Mouse (Mus musculus): ENCODE data around the gene Tubgcp2. TPM values are rescaled to one million over a fixed set of nuclear protein-coding genes. Genes with fewer than 3 reads are reported as not detected.

Tubgcp2 gene
- polyA plus RNA-seq, 1 experiment from 2014 or later = 62.9 TPM

DNA sequence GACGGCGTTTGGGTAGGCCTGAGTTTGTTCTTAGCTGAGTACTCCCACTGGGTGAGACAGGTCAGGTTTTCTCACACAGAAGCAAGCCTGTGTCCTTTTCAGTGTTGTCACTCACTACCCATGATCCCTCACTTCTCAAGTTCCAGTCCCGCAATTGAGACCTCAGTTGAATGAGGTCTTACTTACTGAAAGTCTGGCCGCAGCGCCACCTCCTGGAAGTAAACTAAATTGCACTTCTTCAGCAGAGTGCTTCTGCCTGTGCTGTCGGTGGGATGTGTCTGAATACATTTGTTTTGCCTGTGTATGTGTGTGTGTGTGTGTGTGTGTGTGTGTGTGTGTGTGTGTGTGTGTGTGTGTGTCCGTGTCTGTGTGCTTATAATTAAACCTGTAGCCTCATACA, 26.6 kb upstream of the Tubgcp2 start:
- Histone ChIP-seq H3K27me3 (ENCODE audit: control insufficient read depth, insufficient read depth, low read length) (peaks cover 44% of the 10 kb centered on the region), H3K4me1 (ENCODE audit: control insufficient read depth, insufficient read depth, low read length) (peaks cover 11% of the 10 kb centered on the region; the same call in 1 of the 2 replicates), H3K4me2 (replicated peaks; ENCODE audit: low read depth, low read length) (no peak overlapping the region), H3K36me3 (ENCODE audit: control insufficient read depth, insufficient read depth, low read length) (no peaks in the 10 kb centered on the region), H3K4me3 (ENCODE audit: low read length) (no peak overlapping the region), H3K27ac (ENCODE audit: low read depth, low read length) (no peak overlapping the region), H3K9ac (ENCODE audit: low read depth, low read length) (no peak overlapping the region), H3K9me3 (ENCODE audit: control insufficient read depth, low read length) (no peaks in the 10 kb centered on the region)
- 22% methylated on average over 7 of the region's 7 CpGs for WGBS
- no peak; the same call in 1 of the 2 replicates for ATAC-seq (ENCODE audit: low FRiP score, low TSS enrichment)

GRCm38 (mm10) chr7:140062307-140062706, 25.8 kb upstream of the Tubgcp2 start:
- no peak overlapping the region for H3K4me2 ChIP-seq (replicated peaks; ENCODE audit: low read depth, low read length)
- no peaks in the 10 kb centered on the region for H3K9me3 ChIP-seq (ENCODE audit: control insufficient read depth, low read length)
- ATAC-seq (ENCODE audit: low FRiP score, low TSS enrichment) = peak; percentile 37; the same call in 1 of the 2 replicates

DNA sequence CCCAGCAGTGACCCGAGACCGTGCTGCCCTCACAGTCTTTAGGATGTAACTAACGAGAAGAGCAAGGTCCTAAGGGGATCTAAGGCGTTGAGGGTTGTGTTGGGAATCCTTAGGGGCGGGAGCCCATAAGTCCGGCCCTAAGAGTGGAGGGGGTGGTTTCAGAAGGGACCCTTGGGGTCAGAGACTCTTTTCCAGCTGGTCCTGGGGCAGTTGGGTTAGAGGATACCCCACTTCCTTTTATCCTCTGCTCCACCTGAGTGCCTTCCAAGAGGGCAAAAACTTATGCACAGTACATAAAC, 25.3 kb upstream of the Tubgcp2 start:
- H3K9ac ChIP-seq (ENCODE audit: low read depth, low read length) = no peak overlapping the region
- peaks cover 13% of the 10 kb centered on the region; the same call in 1 of the 2 replicates for H3K4me1 ChIP-seq (ENCODE audit: control insufficient read depth, insufficient read depth, low read length)
- H3K9me3 ChIP-seq (ENCODE audit: control insufficient read depth, low read length) = no peaks in the 10 kb centered on the region
- H3K27me3 ChIP-seq (ENCODE audit: control insufficient read depth, insufficient read depth, low read length) = peaks cover 57% of the 10 kb centered on the region
- H3K36me3 ChIP-seq (ENCODE audit: control insufficient read depth, insufficient read depth, low read length) = no peaks in the 10 kb centered on the region
- 4% methylated on average over 6 of the region's 6 CpGs for WGBS
- H3K4me3 ChIP-seq (ENCODE audit: low read length) = peak overlapping the region; percentile 35
- ATAC-seq (ENCODE audit: low FRiP score, low TSS enrichment) = no peak
- H3K27ac ChIP-seq (ENCODE audit: low read depth, low read length) = no peak overlapping the region
- peak overlapping the region; percentile 46 for H3K4me2 ChIP-seq (replicated peaks; ENCODE audit: low read depth, low read length)

More at GRCm38 (mm10) chr7:140062307-140062706, 25.8 kb upstream of the Tubgcp2 start:
- H3K27me3 ChIP-seq (ENCODE audit: control insufficient read depth, insufficient read depth, low read length) = peaks cover 52% of the 10 kb centered on the region
- no peak overlapping the region for H3K27ac ChIP-seq (ENCODE audit: low read depth, low read length)
- WGBS = 14% methylated on average over 11 of the region's 11 CpGs
- H3K9ac ChIP-seq (ENCODE audit: low read depth, low read length) = no peak overlapping the region
- peaks cover 13% of the 10 kb centered on the region; the same call in 1 of the 2 replicates for H3K4me1 ChIP-seq (ENCODE audit: control insufficient read depth, insufficient read depth, low read length)
- H3K4me3 ChIP-seq (ENCODE audit: low read length) = no peak overlapping the region
- H3K36me3 ChIP-seq (ENCODE audit: control insufficient read depth, insufficient read depth, low read length) = no peaks in the 10 kb centered on the region

GRCm38 (mm10) chr7:140060936-140061831, 24.7 kb upstream of the Tubgcp2 start:
- Histone ChIP-seq H3K9ac (ENCODE audit: low read depth, low read length) (peak overlapping the region; percentile 14; the same call in 1 of the 2 replicates), H3K4me2 (replicated peaks; ENCODE audit: low read depth, low read length) (peak overlapping the region; percentile 46), H3K36me3 (ENCODE audit: control insufficient read depth, insufficient read depth, low read length) (no peaks in the 10 kb centered on the region), H3K4me1 (ENCODE audit: control insufficient read depth, insufficient read depth, low read length) (peaks cover 13% of the 10 kb centered on the region; the same call in 1 of the 2 replicates), H3K27me3 (ENCODE audit: control insufficient read depth, insufficient read depth, low read length) (peaks cover 63% of the 10 kb centered on the region), H3K27ac (ENCODE audit: low read depth, low read length) (no peak overlapping the region), H3K9me3 (ENCODE audit: control insufficient read depth, low read length) (no peaks in the 10 kb centered on the region), H3K4me3 (ENCODE audit: low read length) (peak overlapping the region; percentile 35)
- 2% methylated on average over 42 of the region's 47 CpGs for WGBS
- ATAC-seq (ENCODE audit: low FRiP score, low TSS enrichment) = peak; percentile 13; the same call in 1 of the 2 replicates

- H3K4me2 ChIP-seq (replicated peaks; ENCODE audit: low read depth, low read length) = no peak overlapping the region
Measured at GRCm38 (mm10) chr7:140059601-140060000, 23.1 kb upstream of the Tubgcp2 start.

DNA sequence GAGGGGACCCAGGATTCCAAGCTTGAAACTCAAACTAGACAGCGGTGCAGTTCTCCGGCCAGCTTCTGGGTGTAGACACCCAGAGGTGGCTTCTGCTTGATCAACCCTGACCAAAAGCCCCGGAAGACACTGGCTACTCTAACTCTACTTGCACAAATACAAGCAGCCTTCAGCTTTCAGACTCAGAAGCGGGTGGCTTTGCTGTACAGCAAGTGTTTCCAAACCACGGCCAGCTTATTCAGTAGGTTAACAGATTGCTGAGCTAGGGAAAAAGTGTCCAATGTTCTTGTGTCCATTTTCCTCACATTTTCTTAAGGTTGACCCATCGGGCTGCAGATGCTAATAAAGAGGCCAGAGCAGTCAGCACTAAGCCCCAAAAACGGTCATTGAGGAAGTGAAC, 22.1 kb upstream of the Tubgcp2 start:
- Histone ChIP-seq H3K9me3 (ENCODE audit: control insufficient read depth, low read length) (no peaks in the 10 kb centered on the region), H3K4me3 (ENCODE audit: low read length) (peak overlapping the region; percentile 43), H3K27ac (ENCODE audit: low read depth, low read length) (no peak overlapping the region), H3K9ac (ENCODE audit: low read depth, low read length) (peak overlapping the region; percentile 60; the same call in 1 of the 2 replicates), H3K4me2 (replicated peaks; ENCODE audit: low read depth, low read length) (peak overlapping the region; percentile 72), H3K36me3 (ENCODE audit: control insufficient read depth, insufficient read depth, low read length) (no peaks in the 10 kb centered on the region), H3K4me1 (ENCODE audit: control insufficient read depth, insufficient read depth, low read length) (peaks cover 13% of the 10 kb centered on the region; the same call in 1 of the 2 replicates), H3K27me3 (ENCODE audit: control insufficient read depth, insufficient read depth, low read length) (peaks cover 61% of the 10 kb centered on the region)
- ATAC-seq (ENCODE audit: low FRiP score, low TSS enrichment) = no peak
- 16% methylated on average over 7 of the region's 7 CpGs for WGBS

More at GRCm38 (mm10) chr7:140059601-140060000, 23.1 kb upstream of the Tubgcp2 start:
- Histone ChIP-seq H3K36me3 (ENCODE audit: control insufficient read depth, insufficient read depth, low read length) (no peaks in the 10 kb centered on the region), H3K9me3 (ENCODE audit: control insufficient read depth, low read length) (no peaks in the 10 kb centered on the region), H3K27me3 (ENCODE audit: control insufficient read depth, insufficient read depth, low read length) (peaks cover 66% of the 10 kb centered on the region), H3K27ac (ENCODE audit: low read depth, low read length) (no peak overlapping the region), H3K4me3 (ENCODE audit: low read length) (no peak overlapping the region), H3K9ac (ENCODE audit: low read depth, low read length) (no peak overlapping the region), H3K4me1 (ENCODE audit: control insufficient read depth, insufficient read depth, low read length) (peaks cover 13% of the 10 kb centered on the region; the same call in 1 of the 2 replicates)
- no peak for ATAC-seq (ENCODE audit: low FRiP score, low TSS enrichment)
- WGBS = 56% methylated on average over 4 of the region's 4 CpGs

DNA sequence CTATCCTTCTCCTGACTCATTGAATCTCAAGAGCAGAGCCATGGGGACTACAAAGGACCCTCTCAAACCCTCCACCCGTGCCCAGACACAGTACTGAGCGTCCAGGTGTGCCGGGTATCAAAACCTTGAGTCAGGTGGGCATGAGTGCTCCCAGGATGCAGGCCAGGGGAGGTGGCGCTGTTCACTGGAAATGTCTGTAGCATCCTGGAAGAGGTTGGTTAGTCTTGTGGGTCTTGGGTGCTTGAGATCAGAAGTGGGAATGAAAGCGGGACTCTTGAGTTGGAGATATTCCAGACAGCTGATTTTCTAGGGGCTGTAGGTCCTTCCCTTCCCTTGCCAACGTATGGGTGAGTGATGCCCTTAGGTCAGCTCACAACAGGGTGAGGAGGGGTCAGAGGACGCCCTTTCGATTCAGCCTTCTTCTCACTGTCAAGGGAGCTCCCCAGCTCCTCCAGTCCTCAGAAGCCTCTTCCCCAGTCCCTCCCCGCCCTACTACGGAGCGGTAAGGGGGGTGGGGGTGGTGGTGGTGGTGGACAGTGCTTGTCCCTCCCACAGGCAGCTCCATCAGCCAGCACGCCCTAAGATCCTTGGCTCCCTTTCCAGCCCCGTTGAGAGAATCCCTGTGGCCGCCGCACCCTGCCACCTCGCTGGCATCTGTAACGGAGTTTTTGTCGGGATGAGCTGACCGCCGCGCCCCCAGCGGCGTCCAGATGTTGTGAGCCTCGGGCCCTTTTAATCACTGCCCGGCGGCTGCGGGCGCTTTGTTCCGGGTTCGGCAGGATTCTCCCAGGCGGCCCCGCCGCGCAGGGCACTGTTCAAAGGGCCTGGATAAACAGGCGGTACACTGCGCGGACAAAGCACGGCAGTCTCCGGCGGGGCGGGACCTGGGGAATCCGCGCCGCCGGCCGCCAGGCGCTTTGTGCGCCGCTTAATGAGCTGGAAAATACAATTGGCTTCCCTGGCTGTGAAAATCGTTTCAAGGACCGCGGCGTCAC, 21.2 kb upstream of the Tubgcp2 start:
- Histone ChIP-seq H3K27ac (ENCODE audit: low read depth, low read length) (no peak overlapping the region), H3K27me3 (ENCODE audit: control insufficient read depth, insufficient read depth, low read length) (peaks cover 63% of the 10 kb centered on the region)

GRCm38 (mm10) chr7:140054124-140054523, 17.7 kb upstream of the Tubgcp2 start:
- Histone ChIP-seq H3K27ac (ENCODE audit: low read depth, low read length) (no peak overlapping the region), H3K36me3 (ENCODE audit: control insufficient read depth, insufficient read depth, low read length) (no peaks in the 10 kb centered on the region), H3K27me3 (ENCODE audit: control insufficient read depth, insufficient read depth, low read length) (peaks cover 67% of the 10 kb centered on the region), H3K9ac (ENCODE audit: low read depth, low read length) (no peak overlapping the region), H3K9me3 (ENCODE audit: control insufficient read depth, low read length) (no peaks in the 10 kb centered on the region), H3K4me2 (replicated peaks; ENCODE audit: low read depth, low read length) (no peak overlapping the region), H3K4me3 (ENCODE audit: low read length) (no peak overlapping the region), H3K4me1 (ENCODE audit: control insufficient read depth, insufficient read depth, low read length) (peaks cover 5% of the 10 kb centered on the region; the same call in 1 of the 2 replicates)
- WGBS = 81% methylated on average over 4 of the region's 4 CpGs
- ATAC-seq (ENCODE audit: low FRiP score, low TSS enrichment) = no peak

More for the DNA sequence above, 21.2 kb upstream of the Tubgcp2 start:
- H3K9me3 ChIP-seq (ENCODE audit: control insufficient read depth, low read length) = no peaks in the 10 kb centered on the region
- H3K4me1 ChIP-seq (ENCODE audit: control insufficient read depth, insufficient read depth, low read length) = peaks cover 13% of the 10 kb centered on the region; the same call in 1 of the 2 replicates
- H3K36me3 ChIP-seq (ENCODE audit: control insufficient read depth, insufficient read depth, low read length) = no peaks in the 10 kb centered on the region
- peak overlapping the region; percentile 43 for H3K4me3 ChIP-seq (ENCODE audit: low read length)
- WGBS = 2% methylated on average over 53 of the region's 53 CpGs
- peak overlapping the region; percentile 60 for H3K9ac ChIP-seq (ENCODE audit: low read depth, low read length)
- peak; percentile 59 for ATAC-seq (ENCODE audit: low FRiP score, low TSS enrichment)
- peak overlapping the region; percentile 72 for H3K4me2 ChIP-seq (replicated peaks; ENCODE audit: low read depth, low read length)
